Mouse (Mus musculus): ENCODE measurements around the gene Etv5. TPM values are rescaled to one million over a fixed set of nuclear protein-coding genes. Genes with fewer than 3 reads are reported as not detected.
A peak's percentile ranks its signal among the peaks of the same experiment; 100 is the strongest.

Etv5 gene
- polyA plus RNA-seq, 1 experiment from 2014 or later: 5.4 TPM

DNA sequence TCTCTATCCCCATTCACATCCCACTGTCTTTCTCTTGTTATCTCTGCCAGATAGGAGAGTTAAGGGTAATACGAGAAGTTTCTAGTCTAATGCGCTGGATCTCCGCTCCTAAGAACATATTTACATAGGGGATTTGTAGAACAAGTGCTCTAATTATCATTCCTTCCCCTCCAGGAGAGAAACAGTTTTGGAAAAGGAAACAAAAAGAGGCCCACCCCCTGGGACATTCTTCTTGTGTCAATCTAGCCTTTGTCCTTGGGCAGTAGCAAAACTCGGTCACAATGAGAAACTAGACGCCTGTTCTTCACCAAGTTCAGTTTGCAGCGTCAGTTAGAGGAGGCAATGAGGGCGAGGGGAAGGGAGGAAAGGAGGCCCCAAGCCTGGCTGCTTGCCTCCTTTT lies 2.7 kb upstream of the Etv5 start:
- H3K4me1 ChIP-seq (replicated peaks; ENCODE audit: control insufficient read depth, insufficient read depth, low read length): 0 out of 2 replicates have a peak, but pooled peaks cover 4% of the 10 kb centered on the region
- no peak overlapping the region for H3K4me3 ChIP-seq (ENCODE audit: low read depth, low read length)
- H3K27me3 ChIP-seq (replicated peaks; ENCODE audit: control insufficient read depth, insufficient read depth, low read length): no peaks in the 10 kb centered on the region; the same call in 1 of the 2 replicates
- no peak for ATAC-seq
- no peak overlapping the region for H3K9ac ChIP-seq (ENCODE audit: low read depth, low read length)
- WGBS: 67% methylated on average over 7 of the region's 7 CpGs
- no peaks in the 10 kb centered on the region for H3K36me3 ChIP-seq (ENCODE audit: control insufficient read depth, insufficient read depth)
- H3K27ac ChIP-seq (ENCODE audit: low read depth, low read length): no peak overlapping the region
- H3K9me3 ChIP-seq (ENCODE audit: control insufficient read depth): no peaks in the 10 kb centered on the region
- TF ChIP-seq CTCF (IDR thresholded peaks at IDR 0.05; ENCODE audit: low read depth): no peak
- no peak overlapping the region for H3K4me2 ChIP-seq (replicated peaks; ENCODE audit: low read depth)

GRCm38 (mm10) chr16:22441317-22441716 lies 1.8 kb upstream of the Etv5 start:
- Histone ChIP-seq H3K4me3 (ENCODE audit: low read depth, low read length) (no peak overlapping the region), H3K4me2 (replicated peaks; ENCODE audit: low read depth) (no peak overlapping the region), H3K27me3 (replicated peaks; ENCODE audit: control insufficient read depth, insufficient read depth, low read length) (no peaks in the 10 kb centered on the region; the same call in 1 of the 2 replicates), H3K9ac (ENCODE audit: low read depth, low read length) (no peak overlapping the region), H3K27ac (ENCODE audit: low read depth, low read length) (no peak overlapping the region), H3K36me3 (ENCODE audit: control insufficient read depth, insufficient read depth) (no peaks in the 10 kb centered on the region), H3K9me3 (ENCODE audit: control insufficient read depth) (no peaks in the 10 kb centered on the region), H3K4me1 (replicated peaks; ENCODE audit: control insufficient read depth, insufficient read depth, low read length) (0 out of 2 replicates have a peak, but pooled peaks cover 4% of the 10 kb centered on the region)
- no peak for ATAC-seq
- no peak for TF ChIP-seq CTCF (IDR thresholded peaks at IDR 0.05; ENCODE audit: low read depth)
- WGBS: 49% methylated on average over 4 of the region's 4 CpGs

- Histone ChIP-seq H3K4me2 (replicated peaks; ENCODE audit: low read depth) (peak overlapping the region; percentile 66), H3K4me3 (ENCODE audit: low read depth, low read length) (peak overlapping the region; percentile 55), H3K27ac (ENCODE audit: low read depth, low read length) (peak overlapping the region; percentile 17), H3K9ac (ENCODE audit: low read depth, low read length) (peak overlapping the region; percentile 31; the same call in 1 of the 2 replicates), H3K4me1 (replicated peaks; ENCODE audit: control insufficient read depth, insufficient read depth, low read length) (0 out of 2 replicates have a peak, but pooled peaks cover 4% of the 10 kb centered on the region), H3K9me3 (ENCODE audit: control insufficient read depth) (no peaks in the 10 kb centered on the region), H3K36me3 (ENCODE audit: control insufficient read depth, insufficient read depth) (no peaks in the 10 kb centered on the region), H3K27me3 (replicated peaks; ENCODE audit: control insufficient read depth, insufficient read depth, low read length) (no peaks in the 10 kb centered on the region; the same call in 1 of the 2 replicates)
- TF ChIP-seq CTCF (IDR thresholded peaks at IDR 0.05; ENCODE audit: low read depth): peak; percentile 57
- 2% methylated on average over 18 of the region's 18 CpGs for WGBS
- ATAC-seq: no peak
Observed at GRCm38 (mm10) chr16:22440269-22440668, 750 bp upstream of the Etv5 start.

DNA sequence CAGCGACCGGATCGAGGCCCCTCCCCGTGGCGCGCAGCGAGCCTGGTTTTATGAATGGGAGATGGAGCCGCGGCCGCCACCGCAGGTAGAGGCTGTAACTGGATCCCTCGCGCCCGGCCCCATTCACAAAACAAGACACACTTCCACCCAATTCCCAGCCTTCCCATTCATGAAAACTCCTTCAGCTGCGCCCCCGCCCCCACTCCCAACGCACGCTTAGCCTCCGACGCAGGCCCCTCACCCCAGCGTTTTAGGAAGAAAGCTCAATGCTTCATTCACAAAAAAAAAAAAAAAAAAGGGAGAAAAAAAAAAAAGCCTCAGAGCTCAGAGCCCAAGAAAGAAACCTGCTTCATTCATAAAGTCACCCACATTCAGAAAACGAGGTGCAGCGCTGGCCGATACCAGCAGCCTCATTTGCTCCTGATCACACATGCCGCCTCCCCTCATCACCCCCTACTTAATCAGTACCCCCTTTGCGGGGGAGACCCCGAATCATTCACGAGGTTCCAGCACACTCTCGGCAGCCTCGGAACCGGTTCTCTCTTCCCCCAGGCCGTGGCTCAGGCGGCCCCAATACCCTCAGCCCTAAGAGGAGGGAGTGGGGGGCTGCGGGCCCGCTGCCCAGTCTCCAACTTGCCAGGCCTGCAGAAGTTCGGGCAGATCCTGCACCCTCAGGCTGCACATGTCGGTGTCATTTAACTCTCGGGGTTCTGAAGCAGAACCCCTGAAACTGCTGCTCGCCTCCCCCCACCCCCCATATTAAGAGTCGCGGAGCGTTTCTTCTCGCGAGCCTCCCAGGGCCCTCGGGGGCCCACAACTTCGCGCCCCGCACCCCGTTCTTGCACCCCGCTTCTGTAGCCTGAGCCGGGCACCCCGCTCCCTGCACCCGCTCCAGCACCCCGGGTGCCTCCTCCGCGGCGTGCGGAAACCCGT lies 812 bp downstream of the Etv5 start:
- peak overlapping the region; percentile 73 for H3K9ac ChIP-seq (ENCODE audit: low read depth, low read length)
- peak overlapping the region; percentile 100 for H3K4me2 ChIP-seq (replicated peaks; ENCODE audit: low read depth)
- H3K27me3 ChIP-seq (replicated peaks; ENCODE audit: control insufficient read depth, insufficient read depth, low read length): no peaks in the 10 kb centered on the region; the same call in 1 of the 2 replicates
- under 1% methylated on average over 59 of the region's 59 CpGs for WGBS
- TF ChIP-seq CTCF (IDR thresholded peaks at IDR 0.05; ENCODE audit: low read depth): no peak
- H3K36me3 ChIP-seq (ENCODE audit: control insufficient read depth, insufficient read depth): no peaks in the 10 kb centered on the region
- H3K27ac ChIP-seq (ENCODE audit: low read depth, low read length): peak overlapping the region; percentile 50; the same call in 1 of the 2 replicates
- no peaks in the 10 kb centered on the region for H3K9me3 ChIP-seq (ENCODE audit: control insufficient read depth)
- 0 out of 2 replicates have a peak, but pooled peaks cover 4% of the 10 kb centered on the region for H3K4me1 ChIP-seq (replicated peaks; ENCODE audit: control insufficient read depth, insufficient read depth, low read length)
- peak; percentile 15 for ATAC-seq
- H3K4me3 ChIP-seq (ENCODE audit: low read depth, low read length): peak overlapping the region; percentile 81

DNA sequence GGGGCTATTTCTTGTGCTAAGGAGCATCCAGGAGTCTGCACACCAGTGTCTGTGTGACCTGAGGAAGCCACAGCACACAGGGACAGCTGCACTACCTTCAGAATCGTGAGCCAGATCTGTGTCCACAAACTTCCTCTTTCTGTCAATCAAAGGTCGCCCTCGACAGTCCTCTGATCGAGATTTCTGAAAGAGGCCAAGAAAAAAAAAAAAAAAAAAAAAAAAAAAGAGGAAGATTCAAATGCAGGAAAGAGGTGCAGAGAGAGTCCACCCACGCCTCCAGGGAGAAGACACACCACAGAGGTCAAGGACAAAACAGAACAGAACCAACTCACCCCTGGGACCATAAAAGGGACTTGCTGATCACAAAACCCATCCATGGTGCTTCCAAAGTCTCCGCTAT lies 3.4 kb downstream of the Etv5 start:
- H3K4me1 ChIP-seq (replicated peaks; ENCODE audit: control insufficient read depth, insufficient read depth, low read length): 0 out of 2 replicates have a peak, but pooled peaks cover 4% of the 10 kb centered on the region
- H3K27ac ChIP-seq (ENCODE audit: low read depth, low read length): no peak overlapping the region
- H3K9ac ChIP-seq (ENCODE audit: low read depth, low read length): no peak overlapping the region
- no peaks in the 10 kb centered on the region for H3K36me3 ChIP-seq (ENCODE audit: control insufficient read depth, insufficient read depth)
- no peak overlapping the region for H3K4me3 ChIP-seq (ENCODE audit: low read depth, low read length)
- no peaks in the 10 kb centered on the region for H3K27me3 ChIP-seq (replicated peaks; ENCODE audit: control insufficient read depth, insufficient read depth, low read length)
- no peak for ATAC-seq
- H3K4me2 ChIP-seq (replicated peaks; ENCODE audit: low read depth): no peak overlapping the region
- H3K9me3 ChIP-seq (ENCODE audit: control insufficient read depth): no peaks in the 10 kb centered on the region
- TF ChIP-seq CTCF (IDR thresholded peaks at IDR 0.05; ENCODE audit: low read depth): no peak
- 51% methylated on average over 6 of the region's 6 CpGs for WGBS

GRCm38 (mm10) chr16:22434530-22434929 lies 5.0 kb downstream of the Etv5 start:
- no peak for TF ChIP-seq CTCF (IDR thresholded peaks at IDR 0.05; ENCODE audit: low read depth)
- no peak for ATAC-seq
- Histone ChIP-seq H3K36me3 (ENCODE audit: control insufficient read depth, insufficient read depth) (no peaks in the 10 kb centered on the region), H3K9me3 (ENCODE audit: control insufficient read depth) (no peaks in the 10 kb centered on the region), H3K27ac (ENCODE audit: low read depth, low read length) (no peak overlapping the region), H3K4me3 (ENCODE audit: low read depth, low read length) (no peak overlapping the region), H3K4me1 (replicated peaks; ENCODE audit: control insufficient read depth, insufficient read depth, low read length) (no peaks in the 10 kb centered on the region), H3K4me2 (replicated peaks; ENCODE audit: low read depth) (no peak overlapping the region), H3K9ac (ENCODE audit: low read depth, low read length) (no peak overlapping the region), H3K27me3 (replicated peaks; ENCODE audit: control insufficient read depth, insufficient read depth, low read length) (no peaks in the 10 kb centered on the region)
- WGBS: 73% methylated on average over 5 of the region's 5 CpGs
